Mouse (Mus musculus): ENCODE results near the gene Igflr1. TPM values are rescaled to one million over a fixed set of nuclear protein-coding genes. Genes with fewer than 3 reads are reported as not detected.

Igflr1 gene
- polyA plus RNA-seq, 1 experiment = 0.66 TPM

DNA sequence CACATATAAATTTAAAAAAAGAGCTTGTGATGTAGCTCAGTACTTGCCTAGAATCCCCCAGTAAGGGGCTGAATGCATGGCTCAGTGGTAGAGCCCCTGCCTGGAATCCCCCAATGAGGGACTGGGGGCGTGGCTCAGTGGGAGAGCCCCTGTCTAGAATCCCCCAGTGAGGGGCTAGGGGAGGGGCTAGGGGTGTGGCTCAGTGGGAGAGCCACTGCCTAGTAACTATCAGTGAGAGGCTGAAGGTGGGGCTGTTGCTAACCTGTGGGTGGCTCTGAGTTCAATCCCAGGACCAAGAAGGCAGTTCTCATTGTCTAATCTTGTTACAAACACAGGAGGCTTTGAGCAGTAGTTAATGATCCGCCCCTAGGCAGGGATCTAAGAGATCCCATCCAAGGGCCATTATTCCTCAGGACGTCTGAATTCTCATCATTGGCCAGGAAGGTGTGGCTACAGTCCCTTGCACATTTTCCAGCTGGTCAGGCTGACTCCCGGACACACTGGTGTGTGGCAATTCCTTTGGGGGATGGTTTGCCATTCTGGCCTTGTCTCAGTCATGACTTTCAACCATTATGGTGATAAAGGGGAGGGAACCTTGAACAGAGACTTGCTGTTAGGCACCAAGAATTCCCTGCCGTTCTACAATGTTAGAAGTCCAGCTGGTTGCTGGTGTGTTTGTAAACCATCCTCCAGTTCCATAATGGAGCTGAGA is 50.0 kb downstream of the Igflr1 start:
- TF ChIP-seq MYOG (IDR thresholded peaks at IDR 0.05; ENCODE audit: control insufficient read depth in 1 of 3, insufficient read depth in 1 of 3, insufficient read length in 2 of 3, low read depth in 2 of 3) (no peak), E2F4 (IDR thresholded peaks at IDR 0.05; ENCODE audit: insufficient read depth) (no peak), MAX (IDR thresholded peaks at IDR 0.05; ENCODE audit: low read depth) (no peak), POLR2A (IDR thresholded peaks at IDR 0.05; ENCODE audit: insufficient read length, low read depth) (no peak), POLR2AphosphoS2 (IDR thresholded peaks at IDR 0.05; ENCODE audit: insufficient read length, low read depth) (no peak), USF1 (IDR thresholded peaks at IDR 0.05; ENCODE audit: low read depth) (no peak), MYOD1 (IDR thresholded peaks at IDR 0.05; ENCODE audit: control insufficient read depth in 1 of 3, insufficient read length in 2 of 3, low read depth in 2 of 3) (no peak), TCF3 (IDR thresholded peaks at IDR 0.05; ENCODE audit: insufficient read length, low read depth) (no peak), REST (IDR thresholded peaks at IDR 0.05; ENCODE audit: insufficient read depth, insufficient read length) (no peak), SRF (IDR thresholded peaks at IDR 0.05; ENCODE audit: control insufficient read depth, insufficient read length, low read depth) (no peak), TCF12 (IDR thresholded peaks at IDR 0.05; ENCODE audit: insufficient read depth, poor library complexity, severe bottlenecking) (no peak), CEBPB (IDR thresholded peaks at IDR 0.05; ENCODE audit: insufficient read depth, poor library complexity, severe bottlenecking) (no peak)
- Histone ChIP-seq H3K36me3 (ENCODE audit: control insufficient read depth, insufficient read depth) (peaks cover 23% of the 10 kb centered on the region), H3K79me2 (ENCODE audit: control insufficient read depth, insufficient read depth) (peaks cover 4% of the 10 kb centered on the region), H3K4me3 (no peak overlapping the region), H3ac (ENCODE audit: control insufficient read depth, insufficient read length) (no peak overlapping the region), H3K4me2 (ENCODE audit: low read depth) (no peak overlapping the region), H3K27me3 (ENCODE audit: control insufficient read depth, insufficient read depth, insufficient read length) (no peaks in the 10 kb centered on the region)

Other genes starting within 250 kb of the Igflr1 start
- gene E130208F15Rik, start 243.7 kb upstream of the Igflr1 start, polyA plus RNA-seq (2012; fragmentation: generic; extraction: Trizol) = 4.0 TPM
- gene Sdhaf1, start 241.5 kb upstream of the Igflr1 start, polyA plus RNA-seq (2012; fragmentation: generic; extraction: Trizol) = 13.6 TPM
- 0.66 TPM for gene Lrfn3, start 202.7 kb upstream of the Igflr1 start, polyA plus RNA-seq (2012; fragmentation: generic; extraction: Trizol)
- not detected for gene Tyrobp, start 151.7 kb upstream of the Igflr1 start, polyA plus RNA-seq (2012; fragmentation: generic; extraction: Trizol)
- not detected for gene Hcst, start 145.6 kb upstream of the Igflr1 start, polyA plus RNA-seq (2012; fragmentation: generic; extraction: Trizol)
- gene Nfkbid, start 143.7 kb upstream of the Igflr1 start, polyA plus RNA-seq (2012; fragmentation: generic; extraction: Trizol) = 0.07 TPM
- gene Aplp1, start 119.9 kb upstream of the Igflr1 start, polyA plus RNA-seq (2012; fragmentation: generic; extraction: Trizol) = 0.26 TPM
- gene Kirrel2, start 107.7 kb upstream of the Igflr1 start, polyA plus RNA-seq (2012; fragmentation: generic; extraction: Trizol) = not detected
- gene Nphs1, start 107.1 kb upstream of the Igflr1 start, polyA plus RNA-seq (2012; fragmentation: generic; extraction: Trizol) = 0.43 TPM
- gene Prodh2, start 71.8 kb upstream of the Igflr1 start, polyA plus RNA-seq (2012; fragmentation: generic; extraction: Trizol) = not detected
- gene Arhgap33, start 30.4 kb upstream of the Igflr1 start, polyA plus RNA-seq (2012; fragmentation: generic; extraction: Trizol) = 8.7 TPM
- gene Hspb6, start 13.2 kb upstream of the Igflr1 start, polyA plus RNA-seq (2012; fragmentation: generic; extraction: Trizol) = 27.8 TPM
- gene Proser3, start 13.1 kb upstream of the Igflr1 start, polyA plus RNA-seq (2012; fragmentation: generic; extraction: Trizol) = 3.8 TPM
- gene Lin37, start 5.6 kb upstream of the Igflr1 start, polyA plus RNA-seq (2012; fragmentation: generic; extraction: Trizol) = 55.3 TPM
- 72.3 TPM for gene U2af1l4, start 2.1 kb upstream of the Igflr1 start, polyA plus RNA-seq (2012; fragmentation: generic; extraction: Trizol)
- 1.0 TPM for gene Gm49396, start 2.1 kb upstream of the Igflr1 start, polyA plus RNA-seq (2012; fragmentation: generic; extraction: Trizol)
- 169 TPM for gene Psenen, start 1.8 kb upstream of the Igflr1 start, polyA plus RNA-seq (2012; fragmentation: generic; extraction: Trizol)
- gene Kmt2b, start 23.3 kb downstream of the Igflr1 start, polyA plus RNA-seq (2012; fragmentation: generic; extraction: Trizol) = 12.9 TPM
- 0.11 TPM for gene Zbtb32, start 33.5 kb downstream of the Igflr1 start, polyA plus RNA-seq (2012; fragmentation: generic; extraction: Trizol)
- gene Upk1a, start 47.4 kb downstream of the Igflr1 start, polyA plus RNA-seq (2012; fragmentation: generic; extraction: Trizol) = 0.59 TPM
- gene Cox6b1, start 60.7 kb downstream of the Igflr1 start, polyA plus RNA-seq (2012; fragmentation: generic; extraction: Trizol) = 1,108 TPM
- not detected for gene Etv2, start 70.4 kb downstream of the Igflr1 start, polyA plus RNA-seq (2012; fragmentation: generic; extraction: Trizol)
- 124 TPM for gene Rbm42, start 84.9 kb downstream of the Igflr1 start, polyA plus RNA-seq (2012; fragmentation: generic; extraction: Trizol)
- gene Haus5, start 99.6 kb downstream of the Igflr1 start, polyA plus RNA-seq (2012; fragmentation: generic; extraction: Trizol) = 8.4 TPM
- not detected for gene Pmis2, start 106.2 kb downstream of the Igflr1 start, polyA plus RNA-seq (2012; fragmentation: generic; extraction: Trizol)
- not detected for gene 2200002J24Rik, start 133.5 kb downstream of the Igflr1 start, polyA plus RNA-seq (2012; fragmentation: generic; extraction: Trizol)
- not detected for gene Atp4a, start 146.8 kb downstream of the Igflr1 start, polyA plus RNA-seq (2012; fragmentation: generic; extraction: Trizol)
- 241 TPM for gene Tmem147, start 164.1 kb downstream of the Igflr1 start, polyA plus RNA-seq (2012; fragmentation: generic; extraction: Trizol)
- 0.05 TPM for gene Gapdhs, start 178.3 kb downstream of the Igflr1 start, polyA plus RNA-seq (2012; fragmentation: generic; extraction: Trizol)
- gene Sbsn, start 186.0 kb downstream of the Igflr1 start, polyA plus RNA-seq (2012; fragmentation: generic; extraction: Trizol) = 0.79 TPM
- gene Dmkn, start 198.3 kb downstream of the Igflr1 start, polyA plus RNA-seq (2012; fragmentation: generic; extraction: Trizol) = not detected
- gene Krtdap, start 222.5 kb downstream of the Igflr1 start, polyA plus RNA-seq (2012; fragmentation: generic; extraction: Trizol) = not detected